Mouse (Mus musculus) left cerebral cortex, adult 18-20 months (tissue): ENCODE data around the gene Rps21. TPM values are rescaled to one million over a fixed set of nuclear protein-coding genes. Genes with fewer than 3 reads are reported as not detected.

ENCODE experiments used
- DNase-seq, 2 experiments: peaks; one replicate each; pipeline ENCODE4 v3.0.0; 2021 to 2022; ENCODE audit warnings: low spot score in 2 of 2, mixed read lengths in 1 of 2
- total RNA-seq, 2 experiments: library from RNA; stranded (reverse); gene quantifications; 2 replicates each; pipeline ENCODE4 v1.2.3; 2021

Rps21 gene
- total RNA-seq, 2 experiments from 2014 or later, result 728 to 804 TPM

DNA sequence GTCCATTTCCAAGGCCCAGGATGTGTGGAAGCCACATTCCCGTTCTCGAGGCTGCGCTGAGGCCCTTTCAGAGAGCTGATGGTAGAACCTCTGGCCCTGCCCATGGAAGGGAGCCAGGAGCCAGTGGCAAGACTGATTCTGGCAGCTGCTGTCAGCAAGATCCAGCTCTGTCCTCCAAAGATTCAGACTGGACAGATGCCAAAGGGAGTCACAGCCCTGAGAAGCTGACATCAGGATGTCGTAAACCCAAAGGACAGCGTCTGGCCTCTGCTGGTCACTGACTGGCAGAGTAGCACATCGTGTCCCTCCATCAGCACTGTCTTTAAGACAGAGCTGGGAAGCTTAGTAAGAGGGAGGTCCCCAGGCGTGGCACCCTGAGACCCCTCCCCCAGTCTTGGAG, 28.6 kb upstream of the Rps21 start:
- DNase-seq, result no peak

DNA sequence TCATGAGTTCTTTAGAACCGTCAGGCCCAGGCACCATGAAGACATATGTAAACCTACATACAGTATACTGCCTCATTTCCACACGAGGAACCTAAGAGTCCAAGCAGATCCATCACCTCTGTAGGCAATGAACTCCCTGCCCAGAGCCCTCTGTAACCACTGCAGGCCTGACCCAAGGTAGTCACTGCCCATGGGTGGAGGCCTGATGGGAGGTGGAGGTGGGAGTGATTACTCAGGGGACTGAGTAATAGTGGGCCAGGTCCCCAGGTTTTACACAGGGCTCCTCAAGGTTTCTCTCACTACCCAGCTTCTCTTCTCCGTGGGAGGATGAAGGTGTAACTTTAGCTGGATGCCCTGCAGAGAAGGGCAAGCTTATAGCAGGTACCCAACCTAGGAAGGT, 28.0 kb upstream of the Rps21 start:
- DNase-seq, result no peak

DNA sequence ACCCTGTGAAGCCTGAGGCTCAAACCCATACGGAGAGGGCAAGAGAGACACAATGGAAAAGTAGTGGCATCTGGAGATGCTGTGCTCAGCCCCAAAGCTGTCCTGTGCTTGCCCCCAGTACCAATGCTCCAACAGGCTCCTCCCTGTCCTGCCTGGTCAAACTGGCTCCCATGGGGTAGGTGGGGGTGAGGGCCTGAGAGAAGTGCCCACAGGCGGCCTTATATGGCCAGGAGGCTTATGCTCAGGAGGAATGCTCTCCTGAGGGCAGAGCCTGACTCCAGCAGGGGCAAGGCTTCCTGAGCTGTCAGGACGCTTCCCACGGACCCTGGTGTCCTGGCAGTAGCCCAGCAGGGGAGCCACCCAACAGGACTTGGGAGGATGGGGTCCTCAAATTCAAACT, 26.7 kb upstream of the Rps21 start:
- no peak for DNase-seq

DNA sequence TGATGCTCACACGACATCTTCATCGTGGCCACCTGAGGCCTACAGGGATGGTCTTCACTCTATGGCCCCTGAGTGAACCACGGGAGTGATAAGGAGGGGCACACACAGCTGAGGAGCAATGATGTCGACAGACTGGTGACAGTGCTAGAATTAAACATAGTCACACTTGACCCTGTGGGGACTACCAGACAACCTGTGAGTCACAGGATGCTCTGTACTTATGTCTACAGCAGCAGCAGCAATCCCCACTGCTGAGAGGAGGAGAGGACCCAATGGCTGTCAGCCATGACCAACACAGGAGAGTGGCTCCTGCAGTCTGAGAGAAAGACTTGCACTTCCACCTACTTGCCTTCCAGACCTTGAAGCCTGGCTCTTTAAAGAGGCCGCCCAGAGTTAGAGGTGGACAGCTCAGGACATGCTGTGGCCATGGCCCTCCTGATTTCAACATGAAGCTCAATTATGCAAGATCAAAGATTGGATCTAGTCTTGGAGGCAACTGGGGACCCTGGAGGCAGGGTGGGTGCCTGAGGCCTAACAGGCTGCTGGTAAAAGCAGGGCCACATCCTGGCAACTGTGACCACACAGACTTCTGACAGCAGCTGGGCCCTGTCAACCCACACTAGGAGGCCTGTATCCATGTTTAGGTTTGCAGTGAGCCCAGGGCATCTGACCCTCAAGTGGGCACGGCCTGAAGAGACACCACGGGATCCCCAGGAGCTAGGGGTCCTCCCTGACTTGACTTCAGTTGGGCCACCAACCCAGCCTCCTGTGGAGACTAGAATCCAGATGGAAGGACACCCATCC, 23.9 kb upstream of the Rps21 start:
- no peak for DNase-seq

DNA sequence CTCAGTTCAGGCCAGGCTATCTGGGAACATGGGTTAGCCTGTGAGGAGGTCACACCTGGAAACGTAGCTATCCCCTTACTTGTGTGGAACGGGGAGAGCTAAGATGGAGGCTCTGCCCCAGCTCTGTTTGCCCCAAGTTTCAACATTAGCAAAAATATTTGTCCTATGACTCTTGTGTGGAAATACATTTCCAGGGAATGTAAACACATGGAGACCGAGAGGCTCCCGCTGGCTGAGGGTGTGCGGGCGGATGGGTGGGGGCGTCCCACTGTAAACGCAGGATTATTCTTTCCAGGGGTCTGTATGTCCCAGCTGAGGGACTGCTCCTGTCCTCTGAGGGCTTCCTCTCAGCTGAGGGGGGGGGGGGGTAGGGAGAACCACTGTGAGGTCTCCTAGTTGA, 22.8 kb upstream of the Rps21 start:
- no peak for DNase-seq

DNA sequence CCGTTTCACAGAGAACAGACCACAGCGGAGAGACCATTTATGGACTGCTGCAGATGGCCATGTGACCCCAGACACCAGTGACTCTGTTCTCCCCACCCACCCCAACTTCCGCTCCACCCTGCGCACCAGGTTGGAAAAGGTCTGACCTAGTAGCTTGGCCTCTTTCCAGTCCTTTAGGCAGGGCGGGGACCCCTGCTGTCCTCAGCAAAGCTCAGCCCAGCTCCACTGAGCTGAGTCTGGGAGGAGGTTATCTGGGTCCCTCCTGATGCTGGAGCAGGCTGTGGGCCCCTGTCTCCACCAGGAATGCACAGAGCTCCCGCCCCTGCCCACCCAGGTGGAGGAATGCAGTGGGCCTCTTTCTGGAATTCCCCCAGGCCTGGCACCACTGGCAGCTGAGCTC, 22.2 kb upstream of the Rps21 start:
- DNase-seq, result no peak

DNA sequence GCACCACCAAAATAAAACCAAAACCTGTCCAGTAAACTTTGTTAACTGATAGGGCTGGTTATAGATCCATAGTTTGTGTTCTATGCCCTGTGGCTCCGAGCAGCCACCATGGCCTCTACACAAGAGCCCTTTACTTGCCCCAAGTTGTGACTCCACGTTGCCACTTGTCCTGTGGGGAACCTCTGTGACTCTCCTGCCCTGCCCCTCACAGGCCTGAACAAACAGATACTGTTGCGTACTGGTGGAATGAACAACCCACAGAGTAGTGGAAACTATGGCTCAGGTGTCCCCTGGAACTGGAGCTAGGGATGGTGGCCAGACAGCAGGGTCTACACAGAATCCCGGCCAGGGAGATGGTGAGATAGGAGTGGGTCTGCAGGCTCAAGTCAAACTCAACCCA, 21.4 kb upstream of the Rps21 start:
- DNase-seq, result no peak

DNA sequence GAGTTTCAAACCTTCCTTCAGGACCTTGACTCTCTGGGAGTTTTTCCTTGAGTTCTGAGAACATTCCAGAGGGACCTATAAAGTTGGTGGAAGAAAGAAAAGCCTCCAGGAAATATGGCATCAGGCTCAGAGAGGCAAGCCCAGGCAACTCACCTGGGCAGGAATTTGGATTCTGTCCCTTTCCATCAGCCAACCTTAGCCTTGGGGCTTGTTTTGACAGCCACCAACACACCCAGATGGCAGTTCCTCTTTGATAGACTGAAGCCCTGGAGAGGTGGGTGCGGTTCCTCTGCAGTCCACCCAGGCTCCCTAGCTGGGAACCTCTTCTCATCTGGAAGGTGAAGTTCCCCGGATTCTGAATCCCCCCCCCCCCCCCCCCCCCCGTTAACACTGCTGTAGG, 20.7 kb upstream of the Rps21 start:
- DNase-seq, result no peak

DNA sequence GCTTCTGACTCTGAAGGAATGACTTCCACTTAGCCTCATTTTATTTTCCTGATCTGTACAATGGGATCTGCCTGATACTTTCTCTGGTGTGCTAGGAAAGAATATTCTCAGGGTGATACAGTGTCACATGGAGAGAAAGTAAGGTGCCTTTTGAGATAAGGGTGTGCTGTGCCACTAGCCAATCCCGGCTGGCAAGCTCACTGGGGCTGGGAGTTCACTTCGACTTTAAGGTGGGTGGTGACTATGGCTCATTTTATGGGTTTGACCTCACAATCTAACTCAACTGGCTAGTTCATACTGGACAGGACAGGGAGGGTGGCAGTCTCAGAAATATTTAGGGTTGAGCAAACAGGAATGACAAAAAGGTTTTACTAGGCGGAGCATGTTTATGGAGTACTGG, 20.2 kb upstream of the Rps21 start:
- no peak for DNase-seq

DNA sequence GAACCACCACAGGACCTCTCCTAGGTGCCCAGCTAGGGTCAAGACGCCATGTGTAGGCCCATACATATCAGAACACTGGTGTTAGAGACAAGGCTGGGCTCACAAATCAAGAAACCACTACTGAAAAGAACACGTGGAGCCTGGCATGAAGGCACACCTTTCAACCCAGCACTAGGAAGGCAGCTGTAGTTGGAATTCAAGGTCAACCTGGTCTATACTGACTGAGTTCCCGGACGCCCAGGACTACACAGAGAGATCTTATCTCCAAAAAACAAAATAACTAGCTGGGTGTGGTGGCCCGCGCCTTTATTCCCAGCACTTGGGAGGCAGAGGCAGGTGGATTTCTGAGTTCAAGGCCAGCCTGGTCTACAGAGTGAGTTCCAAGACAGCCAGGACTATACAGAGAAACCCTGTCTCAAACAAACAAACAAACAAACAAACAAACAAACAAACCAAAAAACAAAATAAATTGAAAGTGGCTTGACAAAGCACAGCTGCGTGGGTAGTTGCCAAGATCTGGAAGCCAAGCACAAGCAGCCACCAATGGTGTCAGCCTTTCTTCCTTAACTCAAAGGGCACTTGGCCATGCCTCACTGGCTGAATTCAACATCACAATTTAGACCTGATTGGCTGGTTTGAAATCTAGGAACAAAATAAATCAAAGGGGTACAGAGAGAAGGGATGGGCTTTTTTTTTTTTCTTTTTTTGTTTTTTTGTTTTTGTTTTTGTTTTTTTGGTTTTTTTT, 19.4 kb upstream of the Rps21 start:
- DNase-seq, result no peak

DNA sequence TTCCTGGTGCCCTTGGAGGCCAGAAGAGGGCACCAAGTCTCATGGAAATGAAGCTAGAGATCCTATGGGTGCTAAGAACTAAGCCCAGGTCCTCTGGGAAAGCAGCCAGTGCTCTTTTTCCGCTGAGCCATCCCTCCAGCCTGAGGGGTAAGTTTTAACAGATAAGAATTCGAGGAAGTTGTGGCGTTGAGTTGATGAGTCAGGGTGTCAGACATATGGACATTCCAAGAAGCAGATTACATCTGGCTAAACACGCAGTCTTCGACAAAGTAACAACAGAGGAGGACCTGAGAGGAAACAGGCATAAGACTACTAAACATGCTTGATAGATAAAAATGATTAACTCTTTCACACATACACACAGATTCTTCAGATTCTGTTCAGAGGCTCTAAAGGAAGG, 18.6 kb upstream of the Rps21 start:
- no peak for DNase-seq

DNA sequence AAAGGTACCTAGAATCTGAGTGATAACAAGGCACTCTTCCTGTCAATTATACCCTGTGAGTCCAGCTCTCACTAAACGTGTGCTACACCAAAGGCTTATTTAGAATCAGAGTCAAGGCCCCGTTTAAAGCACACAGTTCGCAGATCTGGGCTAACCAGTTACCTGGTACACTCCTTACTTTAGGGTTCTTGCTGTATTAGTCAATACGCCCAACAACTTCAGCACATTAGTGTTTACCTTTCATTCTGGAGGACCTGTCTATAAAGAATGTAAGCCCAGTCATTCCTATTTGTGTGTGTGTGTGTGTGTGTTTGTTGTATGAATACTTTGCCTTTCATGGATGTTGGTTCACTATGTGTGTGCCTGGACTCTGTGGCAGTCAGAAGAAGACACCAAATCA, 14.1 kb upstream of the Rps21 start:
- no peak for DNase-seq

DNA sequence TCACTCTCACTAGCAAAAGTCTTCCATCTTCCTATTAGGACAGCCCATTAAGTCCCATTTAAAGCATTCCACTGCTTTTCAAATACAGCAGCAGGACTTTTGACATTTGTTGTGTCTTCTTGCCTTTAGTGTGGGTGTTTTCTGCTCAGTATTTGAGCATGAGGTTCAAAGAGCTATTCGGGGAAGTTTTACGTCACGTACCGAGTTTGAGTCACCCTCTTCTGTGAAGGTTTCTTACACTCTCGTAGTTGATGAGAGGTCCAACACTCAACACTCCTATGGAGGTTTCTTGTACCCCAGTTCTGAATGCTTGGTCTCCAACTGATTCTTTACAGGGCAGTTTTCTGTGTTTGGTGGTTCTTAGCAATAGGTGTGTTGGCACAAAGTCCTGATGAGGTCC, 9.3 kb upstream of the Rps21 start:
- DNase-seq, result no peak

DNA sequence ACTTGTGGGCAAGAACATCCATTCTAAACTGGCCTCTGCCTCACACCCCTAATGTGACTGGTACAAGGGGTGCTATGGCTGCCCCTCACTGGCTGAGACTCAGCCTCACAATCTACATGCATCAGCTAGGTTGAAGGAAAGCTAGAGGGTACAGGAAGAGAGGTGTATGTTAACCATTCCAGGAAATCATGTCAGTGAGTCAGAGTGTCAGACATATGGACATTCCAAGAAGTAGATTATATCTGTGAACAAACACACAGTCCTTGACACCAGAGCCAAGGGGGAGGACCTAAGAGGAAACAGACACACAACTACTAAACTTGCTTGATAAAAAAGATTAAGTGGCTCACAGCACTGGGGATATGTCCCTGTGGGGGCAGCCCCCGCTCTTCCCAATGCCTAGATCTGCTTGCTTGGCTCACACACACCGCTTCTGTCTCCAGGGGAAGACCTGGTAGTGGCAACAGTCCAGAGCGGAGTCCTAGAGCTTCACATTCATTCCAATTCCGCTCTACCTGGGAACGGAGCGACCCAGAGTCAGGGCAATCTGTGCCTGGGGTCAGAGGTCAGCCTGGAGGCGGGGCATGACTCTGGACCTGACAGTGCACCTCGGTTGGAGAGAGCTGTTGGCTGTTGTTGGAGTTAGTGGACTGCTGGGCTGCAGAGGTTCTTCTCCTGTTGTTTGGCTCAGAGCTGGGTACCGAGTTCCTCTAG, 8.1 kb upstream of the Rps21 start:
- no peak for DNase-seq

DNA sequence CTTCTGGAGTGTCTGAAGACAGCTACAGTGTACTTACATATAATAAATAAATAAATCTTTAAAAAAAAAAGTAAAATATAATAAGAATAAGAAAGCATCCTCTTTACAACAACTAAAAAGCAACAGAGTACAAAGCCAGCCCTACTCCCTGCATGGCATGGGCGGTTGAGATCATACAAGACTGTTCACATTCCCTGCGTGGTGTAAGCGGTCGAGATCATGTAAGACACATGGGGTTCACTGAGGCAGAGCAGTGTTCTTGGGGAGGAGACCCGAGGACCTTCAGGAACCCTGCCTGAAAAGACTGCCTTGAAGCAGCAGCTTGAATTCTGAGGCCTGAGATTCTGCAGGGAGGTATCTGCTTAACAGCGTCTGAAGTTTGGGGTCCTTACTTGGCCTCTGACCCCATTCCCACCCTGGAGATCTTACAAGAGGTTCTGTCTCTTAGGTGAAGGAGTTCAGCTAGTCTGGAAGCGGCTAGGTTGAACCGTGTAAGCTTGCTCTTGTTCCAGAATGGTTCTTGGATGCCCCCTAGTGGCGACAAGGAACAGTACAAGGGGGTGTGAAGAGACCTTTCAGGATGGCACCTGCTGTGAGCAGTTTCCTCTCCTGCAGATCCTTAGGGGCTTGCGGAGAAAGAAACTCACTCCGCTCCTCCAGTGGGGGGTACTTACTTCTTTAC, 6.1 kb upstream of the Rps21 start:
- DNase-seq, result peak; percentile 82 to 85

DNA sequence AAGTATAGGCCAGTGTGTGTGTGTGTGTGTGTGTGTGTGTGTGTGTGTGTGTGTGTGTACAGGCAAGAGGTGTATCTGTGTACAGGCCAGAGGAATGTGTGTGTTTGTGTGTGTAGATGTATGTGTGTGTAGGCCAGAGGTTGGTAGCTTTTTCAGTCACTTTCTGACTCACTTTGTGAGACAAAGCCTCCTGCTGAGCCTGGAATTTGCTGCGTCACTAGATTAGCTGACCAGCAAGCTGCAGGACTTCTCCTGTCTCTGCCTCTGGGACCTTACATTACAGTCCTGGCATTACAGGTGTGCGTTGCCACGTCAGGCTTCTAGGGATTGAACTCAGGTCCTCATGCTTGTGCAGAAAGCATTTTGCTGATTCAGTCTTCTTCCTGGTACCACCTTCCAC, 5.3 kb upstream of the Rps21 start:
- DNase-seq, result no peak

DNA sequence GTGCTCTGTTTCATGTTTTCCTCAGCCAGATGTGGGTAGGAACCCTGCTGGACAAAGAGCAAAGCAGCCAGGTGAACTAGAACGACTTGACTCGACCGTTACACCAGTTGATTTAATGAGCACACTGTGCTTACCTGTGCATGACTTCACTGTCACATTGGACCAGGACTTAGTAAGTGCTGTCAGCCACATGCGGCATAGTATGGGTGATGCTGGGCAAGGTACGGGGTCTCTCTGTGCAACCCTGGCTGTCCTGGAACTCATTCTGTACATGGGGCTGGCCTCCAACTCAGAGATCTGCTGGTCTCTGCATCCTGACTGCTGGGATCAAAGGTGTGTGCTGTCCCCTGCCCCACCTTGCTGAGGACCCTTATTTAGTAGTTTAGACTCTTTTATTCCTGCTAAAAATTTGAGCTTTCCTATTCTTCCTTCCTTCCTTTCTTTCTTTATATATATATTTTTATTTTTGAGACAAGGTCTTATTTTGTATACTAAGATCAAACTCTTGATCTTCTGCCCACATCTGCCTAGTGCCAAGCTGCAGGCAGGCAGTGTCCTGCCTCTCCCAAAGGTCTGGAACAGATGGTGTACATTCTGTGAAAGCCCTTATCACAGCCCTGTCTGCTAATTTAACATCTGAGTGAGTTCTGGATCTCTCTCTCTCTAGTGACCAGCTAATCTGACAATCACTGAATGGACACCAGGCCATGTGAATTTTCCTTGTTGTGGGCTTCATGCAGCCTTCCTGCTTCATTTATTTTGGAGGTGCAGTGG, 2.6 kb upstream of the Rps21 start:
- no peak for DNase-seq

DNA sequence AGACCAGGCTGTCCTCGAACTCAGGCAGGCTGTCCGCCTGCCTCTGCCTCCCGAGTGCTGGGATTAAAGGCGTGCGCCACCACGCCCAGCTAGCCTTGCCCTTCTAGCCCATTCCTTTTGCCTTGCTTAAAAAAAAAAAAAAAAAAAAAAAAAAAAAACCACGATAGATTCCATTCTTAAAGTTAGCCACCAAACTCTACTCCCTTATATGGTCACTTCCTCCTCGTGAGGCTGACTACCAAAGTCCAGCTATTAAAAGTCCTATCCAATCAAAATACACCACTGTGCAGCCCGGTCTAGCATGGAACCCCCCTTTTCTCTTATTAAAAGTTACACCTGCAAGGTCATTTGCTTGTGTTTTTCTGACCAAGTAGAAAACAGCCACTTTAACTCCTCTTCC, 1.5 kb upstream of the Rps21 start:
- DNase-seq, result no peak

DNA sequence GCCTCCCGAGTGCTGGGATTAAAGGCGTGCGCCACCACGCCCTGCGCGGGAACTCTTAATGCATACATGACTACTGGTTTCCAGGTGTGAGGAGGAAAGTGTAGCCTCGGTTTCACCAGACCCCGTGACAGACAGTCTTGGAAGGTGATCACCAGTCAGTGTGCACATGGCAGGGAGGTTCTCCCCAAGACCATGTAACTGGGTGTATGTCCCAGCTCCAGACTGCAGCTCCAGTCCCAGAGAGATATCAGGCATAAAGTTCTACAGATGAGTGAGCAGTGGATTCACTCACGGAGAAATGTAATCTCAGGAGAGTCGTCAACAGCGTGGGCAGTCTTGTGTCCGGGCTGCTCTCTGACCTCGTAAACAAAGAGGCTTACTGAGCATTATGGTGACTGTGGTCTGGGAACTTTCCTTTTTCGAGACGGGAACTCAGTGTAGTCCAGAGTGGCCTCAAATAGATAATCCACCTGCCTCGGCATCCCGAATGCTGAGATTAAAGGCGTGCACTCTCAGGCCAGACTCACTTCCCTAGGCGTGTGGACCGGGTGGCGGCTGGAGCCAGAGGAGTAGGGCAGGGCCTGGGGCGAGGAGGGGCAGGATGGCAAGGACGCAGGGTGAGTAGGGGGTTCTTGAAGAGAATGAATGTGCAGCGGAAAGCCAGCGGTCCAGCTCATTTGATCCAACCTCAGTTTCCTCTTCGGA, 729 bp upstream of the Rps21 start:
- no peak for DNase-seq
